Mouse (Mus musculus): ENCODE data around the gene Cask.

The Cask gene

GRCm38 (mm10) chrX:13720296-13720829, 130.8 kb downstream of the Cask start:
- no peak for DNase-seq (ENCODE audit: low spot score in 2 of 2)

DNA sequence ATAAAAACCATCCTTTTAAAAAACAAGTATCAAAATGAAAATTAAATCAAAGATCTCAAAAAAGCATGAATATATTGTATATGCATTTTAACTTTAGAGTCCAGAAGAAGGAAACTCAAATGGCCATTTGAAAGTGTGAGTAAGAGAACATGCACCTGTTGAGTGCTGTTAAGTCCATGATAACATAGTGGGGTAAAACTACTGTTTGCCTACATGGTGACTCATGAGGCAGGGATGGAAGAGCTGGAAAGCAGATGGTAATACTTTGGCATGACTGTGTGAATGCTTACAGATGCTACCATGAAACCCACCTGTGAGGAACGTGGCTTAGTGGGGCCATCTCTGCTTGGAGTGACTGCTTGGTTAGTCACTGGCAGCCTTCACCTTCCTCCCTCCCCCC, 132.9 kb downstream of the Cask start:
- no peak for DNase-seq (ENCODE audit: low spot score in 2 of 2)

GRCm38 (mm10) chrX:13716796-13717569, 134.2 kb downstream of the Cask start:
- DNase-seq (ENCODE audit: low spot score in 2 of 2) = no peak

GRCm38 (mm10) chrX:13710174-13710573, 141.0 kb downstream of the Cask start:
- DNase-seq (ENCODE audit: low spot score in 2 of 2) = peak; percentile 65 to 74

GRCm38 (mm10) chrX:13705051-13705450, 146.1 kb downstream of the Cask start:
- no peak for DNase-seq (ENCODE audit: low spot score in 2 of 2)

DNA sequence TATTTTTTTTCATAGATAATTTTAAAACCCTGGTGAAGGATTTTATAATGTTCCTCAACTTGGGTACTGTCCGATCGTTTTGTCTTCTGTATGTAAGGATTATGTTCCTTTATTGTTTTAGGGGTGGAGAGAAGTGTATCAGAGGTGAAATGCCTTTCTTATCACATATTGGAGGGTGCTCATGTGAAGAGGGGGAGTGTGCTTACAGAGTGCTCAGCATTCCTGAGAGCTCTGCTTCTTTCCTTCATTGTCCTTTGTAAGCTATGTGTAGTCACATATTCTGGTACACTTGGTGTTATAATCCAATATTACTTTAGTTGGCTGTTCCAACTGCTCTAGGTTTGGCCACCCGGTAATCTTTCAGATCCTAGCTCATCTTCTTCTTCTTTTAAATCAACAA, 150.5 kb downstream of the Cask start:
- no peak for DNase-seq (ENCODE audit: low spot score in 2 of 2)

- no peak for DNase-seq (ENCODE audit: low spot score in 2 of 2)
Measured at GRCm38 (mm10) chrX:13691865-13692264, 159.3 kb downstream of the Cask start.

DNA sequence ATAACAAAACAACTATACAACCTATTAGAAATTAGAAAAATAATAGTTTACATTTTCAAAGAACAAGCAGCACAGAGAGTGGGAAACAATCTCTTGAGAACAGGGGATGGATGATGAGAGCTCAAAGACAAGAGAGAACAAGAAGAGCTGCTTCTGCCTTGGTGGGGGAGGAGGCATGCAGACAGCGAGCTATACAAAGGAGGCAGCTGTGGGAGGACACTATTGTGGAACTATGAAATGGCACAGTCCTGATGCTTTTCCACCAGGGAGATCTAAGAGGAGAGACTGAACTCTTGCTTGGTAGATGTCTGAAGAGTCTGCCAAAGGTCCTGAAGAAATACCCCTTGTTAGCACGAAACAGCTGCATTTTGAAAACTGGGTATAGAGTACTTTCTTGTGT, 162.8 kb downstream of the Cask start:
- DNase-seq (ENCODE audit: low spot score in 2 of 2) = peak; percentile 24 to 34

GRCm38 (mm10) chrX:13686589-13686988, 164.6 kb downstream of the Cask start:
- no peak for DNase-seq (ENCODE audit: low spot score in 2 of 2)

GRCm38 (mm10) chrX:13681748-13682147, 169.4 kb downstream of the Cask start:
- no peak for DNase-seq (ENCODE audit: low spot score in 2 of 2)

DNA sequence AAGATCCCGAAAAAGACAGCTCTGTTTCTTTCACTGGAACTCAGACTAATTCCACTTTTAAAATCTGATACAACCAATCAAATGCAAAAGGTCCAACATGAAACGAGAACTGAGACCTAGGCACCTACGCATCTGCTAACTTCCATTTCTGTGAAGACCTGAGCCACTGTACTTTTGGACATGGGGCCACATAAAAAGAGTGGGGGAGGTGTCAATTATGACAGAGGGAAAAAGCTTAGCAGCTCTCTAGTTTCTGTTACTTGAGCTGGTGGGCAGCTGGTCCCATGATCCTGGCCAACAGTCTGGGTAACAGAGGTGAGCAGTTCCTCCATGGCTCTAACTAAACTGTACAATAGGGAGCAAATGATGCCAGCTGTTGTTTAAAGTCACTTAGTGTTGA, 178.2 kb downstream of the Cask start:
- DNase-seq (ENCODE audit: low spot score in 2 of 2) = no peak

GRCm38 (mm10) chrX:13670342-13670741, 180.8 kb downstream of the Cask start:
- no peak for DNase-seq (ENCODE audit: low spot score in 2 of 2)

- DNase-seq (ENCODE audit: low spot score in 2 of 2) = no peak
Measured at GRCm38 (mm10) chrX:13668867-13669266, 182.3 kb downstream of the Cask start.

- no peak for DNase-seq (ENCODE audit: low spot score in 2 of 2)
Measured at GRCm38 (mm10) chrX:13661063-13661462, 190.1 kb downstream of the Cask start, which contains the start of gene Gpr82. Gene Gpr82, plus strand, starts transcription at chrX:13661363.

GRCm38 (mm10) chrX:13659201-13659890, 191.8 kb downstream of the Cask start:
- DNase-seq (ENCODE audit: low spot score in 2 of 2) = no peak

- no peak for DNase-seq (ENCODE audit: low spot score in 2 of 2)
Measured at GRCm38 (mm10) chrX:13658616-13659140, 192.5 kb downstream of the Cask start.

- peak; percentile 18 to 47 for DNase-seq (ENCODE audit: low spot score in 2 of 2)
Measured at GRCm38 (mm10) chrX:13656721-13657120, 194.4 kb downstream of the Cask start.

DNA sequence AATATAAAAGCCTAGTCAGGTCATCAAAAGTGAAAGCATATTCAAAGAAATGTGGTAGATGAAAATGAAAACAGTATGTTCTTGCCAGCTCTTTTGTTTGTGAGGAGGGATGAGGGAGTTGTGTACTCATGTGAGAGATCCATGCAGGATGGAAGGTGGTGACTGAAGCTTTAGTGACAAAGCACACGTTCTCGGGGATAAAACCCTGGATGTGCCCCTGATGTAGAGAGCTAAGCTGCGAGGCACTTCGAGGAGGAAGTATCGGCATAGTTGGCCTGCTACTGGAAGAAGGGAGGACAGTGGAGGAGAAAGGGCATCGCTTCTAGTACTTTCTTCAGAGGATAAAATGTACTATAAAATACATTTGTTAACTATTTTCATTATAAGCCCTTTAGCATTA, 195.3 kb downstream of the Cask start:
- DNase-seq (ENCODE audit: low spot score in 2 of 2) = no peak

- peak; percentile 15 to 18 for DNase-seq (ENCODE audit: low spot score in 2 of 2)
Measured at GRCm38 (mm10) chrX:13655005-13655421, 196.2 kb downstream of the Cask start.

- DNase-seq (ENCODE audit: low spot score in 2 of 2) = no peak
Measured at GRCm38 (mm10) chrX:13652291-13652690, 198.9 kb downstream of the Cask start.

DNA sequence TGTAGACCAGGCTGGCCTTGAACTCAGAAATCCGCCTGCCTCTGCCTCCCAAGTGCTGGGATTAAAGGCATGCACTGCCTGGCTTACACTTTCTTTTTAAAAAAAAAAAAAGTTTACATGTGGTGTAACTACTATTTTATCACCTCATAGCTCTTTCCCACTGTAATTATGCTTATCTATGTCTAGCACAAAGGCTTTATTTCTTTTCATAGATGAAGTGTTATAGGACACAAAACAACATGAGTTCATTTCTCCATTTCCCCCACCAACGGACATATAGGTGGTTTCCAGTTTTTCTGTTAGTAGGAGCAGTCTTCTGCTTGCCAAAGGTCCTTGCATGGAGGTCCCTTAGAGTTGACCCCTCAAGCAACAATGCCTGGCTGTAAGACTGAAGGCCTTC, 199.3 kb downstream of the Cask start:
- DNase-seq (ENCODE audit: low spot score in 2 of 2) = no peak

DNA sequence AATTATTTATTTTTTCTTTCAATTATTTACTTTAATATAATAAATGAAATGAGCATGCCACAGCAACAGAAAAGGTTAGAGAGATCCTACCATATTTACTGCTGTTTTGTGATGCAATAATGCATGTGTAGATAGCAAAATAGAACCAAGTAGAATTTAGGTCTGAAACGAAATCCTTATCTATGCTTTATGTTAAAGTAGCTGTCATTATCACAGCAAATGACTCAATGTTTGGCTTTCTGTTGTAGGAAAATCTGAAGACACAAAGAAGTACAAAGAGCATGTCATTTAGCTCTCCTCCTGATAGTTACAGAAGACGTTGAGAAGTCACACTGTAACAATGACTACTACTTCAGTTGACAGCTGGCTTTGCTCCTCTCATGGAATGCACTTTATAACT, 212.3 kb downstream of the Cask start:
- no peak for DNase-seq (ENCODE audit: low spot score in 2 of 2)

DNA sequence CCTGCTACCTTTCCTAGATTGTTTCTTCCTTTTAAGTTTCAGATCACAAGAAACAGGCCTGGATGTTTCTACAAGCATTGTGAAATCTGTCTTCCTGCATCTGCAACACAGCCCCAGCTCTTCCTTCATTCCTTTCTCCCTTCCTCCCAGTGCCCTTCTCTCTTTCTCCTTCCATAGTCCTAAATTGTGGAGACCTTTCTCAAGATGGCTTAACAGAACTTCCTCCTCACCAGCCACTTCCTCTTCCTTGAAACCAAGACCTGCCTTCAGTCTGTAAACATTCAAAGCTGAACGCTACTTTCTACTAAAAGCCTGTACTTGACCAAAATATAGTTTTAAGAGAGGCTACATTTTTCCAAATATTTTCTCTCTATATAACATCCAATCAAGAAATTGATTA, 214.8 kb downstream of the Cask start:
- DNase-seq (ENCODE audit: low spot score in 2 of 2) = no peak

Data from right cerebral cortex, adult 2 months (tissue).